In the genomic region with DNA sequence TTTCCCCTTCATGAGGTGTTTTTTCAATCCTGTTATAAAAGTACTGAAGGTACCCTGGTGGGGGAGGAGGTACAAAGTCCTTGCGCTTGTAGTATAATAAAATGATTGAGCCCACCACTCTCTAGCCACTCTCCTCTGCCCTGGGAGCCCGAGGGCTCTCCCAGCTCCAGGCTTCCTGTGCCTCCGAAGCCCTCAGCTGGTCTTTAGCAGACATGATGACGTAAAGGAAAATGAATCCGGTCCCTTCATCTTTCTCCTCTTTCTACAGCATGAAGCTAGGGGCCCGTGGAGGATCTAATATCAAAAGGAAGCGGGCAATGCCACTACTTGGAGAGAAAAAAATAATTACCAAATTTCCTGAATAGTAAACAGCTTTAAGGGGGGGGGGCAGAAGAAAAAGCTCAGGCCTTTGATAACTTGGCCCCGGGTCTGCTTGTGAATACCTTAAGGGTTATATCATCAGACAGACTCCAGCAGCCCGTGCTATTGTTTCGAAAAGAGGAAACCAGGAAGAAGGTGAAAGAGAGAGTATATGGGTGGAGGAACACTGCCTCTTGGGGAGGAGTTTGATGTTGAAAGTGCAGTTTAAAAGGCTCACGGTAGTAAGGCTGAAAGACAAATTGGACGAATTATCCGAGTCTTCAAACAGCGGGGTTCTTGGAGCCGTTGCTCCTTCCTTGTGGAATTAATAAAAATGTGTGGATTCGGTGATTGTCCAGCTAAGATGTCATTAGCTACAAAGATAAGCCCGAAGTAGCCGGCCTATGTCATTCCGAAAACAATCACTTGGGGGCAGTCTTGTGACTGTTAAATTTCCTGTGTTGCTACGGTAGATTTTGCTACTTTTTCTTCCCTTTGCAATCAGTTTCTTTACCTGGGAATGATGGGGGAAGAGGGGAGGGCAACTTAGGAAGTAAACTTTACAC, we compare ENCODE assay signal across 8 mouse cellular contexts. TPM values are rescaled to one million over a fixed set of nuclear protein-coding genes. Genes with fewer than 3 reads are reported as not detected.
DNase-seq lines count a peak whose midpoint lies in the region; ATAC-seq and TF ChIP-seq lines count a peak whose summit lies in the region.

No protein-coding gene starts in this region.

- DNase-seq in layer of hippocampus, adult 2 months (ENCODE audit: low spot score in 2 of 2): peak in 1 of 2 experiments; percentile 45
- DNase-seq in layer of hippocampus, postnatal 36 days: no peak
- peak; percentile 57 to 66 for DNase-seq in adrenal gland, adult 18-20 months (ENCODE audit: low spot score in 2 of 2)
- DNase-seq in embryo, embryonic 10.5 days (ENCODE audit: low spot score): peak; percentile 91
- DNase-seq in heart, postnatal 10 days: peak; percentile 52 to 74
- DNase-seq in kidney, postnatal 36 days: peak; percentile 27 to 73
- DNase-seq in stomach, postnatal 0 days (ENCODE audit: low spot score): peak; percentile 62

- peaks cover 56% of the 10 kb centered on the region for H3K27me3 ChIP-seq in megakaryocyte, embryonic 14.5 days (replicated peaks)
- H3K27me3 ChIP-seq in stomach, postnatal 0 days (ENCODE audit: control insufficient read depth, insufficient read depth, low read length): peaks cover 23% of the 10 kb centered on the region

- no peak overlapping the region for H3K27ac ChIP-seq in layer of hippocampus, adult 2 months
- H3K27ac ChIP-seq in stomach, postnatal 0 days (replicated peaks): no peak overlapping the region

- peak overlapping the region; percentile 15 for H3K4me2 ChIP-seq in stomach, postnatal 0 days (replicated peaks; ENCODE audit: low read depth)

- H3K4me1 ChIP-seq in megakaryocyte, embryonic 14.5 days: peaks cover 21% of the 10 kb centered on the region
- H3K4me1 ChIP-seq in stomach, postnatal 0 days (replicated peaks; ENCODE audit: control insufficient read depth, insufficient read depth): no peaks in the 10 kb centered on the region

- peak; percentile 86 for TF ChIP-seq CTCF in layer of hippocampus, adult 2 months (conservative IDR thresholded peaks at IDR 0.05)
- peak; percentile 73 for TF ChIP-seq CTCF in stomach, postnatal 0 days (IDR thresholded peaks at IDR 0.05; ENCODE audit: low read depth)

- H3K9me3 ChIP-seq in megakaryocyte, embryonic 14.5 days: no peaks in the 10 kb centered on the region
- H3K9me3 ChIP-seq in stomach, postnatal 0 days (ENCODE audit: control insufficient read depth, low read length): no peaks in the 10 kb centered on the region

- intact Hi-C loops in heart, postnatal 10 days (cut with DNase I): loop anchor here (2.0 to 10.0 kb wide), 3 partner anchors 91 to 705 kb away; a partner anchor contains a TSS

- 9% methylated on average over 20 of the region's 20 CpGs for WGBS in stomach, postnatal 0 days

- ATAC-seq in stomach, postnatal 0 days (ENCODE audit: low FRiP score, low TSS enrichment): no peak

- no peak overlapping the region for H3K9ac ChIP-seq in stomach, postnatal 0 days (ENCODE audit: low read length)

- H3K36me3 ChIP-seq in megakaryocyte, embryonic 14.5 days (replicated peaks; ENCODE audit: low read length): no peaks in the 10 kb centered on the region
- no peaks in the 10 kb centered on the region for H3K36me3 ChIP-seq in stomach, postnatal 0 days (ENCODE audit: control insufficient read depth, insufficient read depth, low read length)

- TF ChIP-seq EP300 in stomach, postnatal 0 days (optimal IDR thresholded peaks at IDR 0.05): no peak

- no peak overlapping the region for H3K4me3 ChIP-seq in layer of hippocampus, adult 2 months
- H3K4me3 ChIP-seq in megakaryocyte, embryonic 14.5 days (replicated peaks): peak overlapping the region; percentile 89
- peak overlapping the region; percentile 21; the same call in 1 of the 2 replicates for H3K4me3 ChIP-seq in stomach, postnatal 0 days (ENCODE audit: low read depth, low read length)

RNA-seq across cellular contexts. Expression of a gene that starts 6.5 kb away (rescaled TPM):
- total RNA-seq in layer of hippocampus, adult 2 months (2021): under 1 TPM; 0.44 to 0.81 TPM
- total RNA-seq in layer of hippocampus, postnatal 36 days (2021): under 1 TPM; 0.45 to 0.94 TPM
- under 1 TPM; 0.13 to 0.33 TPM for total RNA-seq in adrenal gland, adult 18-20 months (2021)
- total RNA-seq in heart, postnatal 10 days (2021): under 1 TPM; 0.40 to 0.43 TPM
- not detected in 2 replicates for polyA plus RNA-seq in megakaryocyte, embryonic 14.5 days (2012; ENCODE audit: insufficient read depth, low replicate concordance)
- polyA plus RNA-seq in stomach, postnatal 0 days (2015; fragmentation: Nextera tagmentation; extraction: Ambion mirVana): not detected in 2 replicates

Comparison
In these comparisons a context has a peak if more than half of its experiments do, and no peak if none do; other contexts are left out.
1. DNase-seq: peak in adrenal gland, adult 18-20 months (2 of 2), embryo, embryonic 10.5 days (single experiment), heart, postnatal 10 days (2 of 2), kidney, postnatal 36 days (2 of 2) and stomach, postnatal 0 days (single experiment); none in layer of hippocampus, postnatal 36 days (0 of 2).